Mouse (Mus musculus) heart, adult 2 months (tissue): Measurements from ENCODE around the gene Gadd45gip1. TPM values are rescaled to one million over a fixed set of nuclear protein-coding genes. Genes with fewer than 3 reads are reported as not detected.

Source experiments
- DNase-seq, 2 experiments: peaks; one replicate each; pipeline ENCODE4 v3.0.0; 2021
- H3K27ac ChIP-seq: fragments of 200-600 bp; 2 replicates; pipeline ENCODE4 v1.8.1; 2022
- H3K27me3 ChIP-seq: fragments of 200-500 bp; 2 replicates; pipeline ENCODE4 v1.6.1; 2012; ENCODE audit warnings: mild to moderate bottlenecking, low read length, inconsistent platforms, mixed read lengths; ENCODE audit not compliant: control insufficient read depth, insufficient read depth
- H3K36me3 ChIP-seq: fragments of 200-500 bp; 2 replicates; pipeline ENCODE4 v1.6.1; 2012; ENCODE audit warnings: low read length, inconsistent platforms; ENCODE audit not compliant: control insufficient read depth, insufficient read depth
- H3K4me1 ChIP-seq: fragments of 200-500 bp; 2 replicates; pipeline ENCODE4 v1.6.1; 2011; ENCODE audit warnings: low read length; ENCODE audit not compliant: control insufficient read depth, insufficient read depth
- H3K4me3 ChIP-seq: fragments of 200-600 bp; 2 replicates; pipeline ENCODE4 v1.8.1; 2022
- H3K79me2 ChIP-seq: fragments of 200-500 bp; replicated peaks from 2 replicates; pipeline ENCODE4 v1.6.1; 2012; ENCODE audit warnings: mild to moderate bottlenecking, inconsistent platforms, low read length, moderate library complexity, mixed read lengths; ENCODE audit not compliant: control insufficient read depth, insufficient read depth
- H3K9ac ChIP-seq: fragments of 200-500 bp; 2 replicates; pipeline ENCODE4 v1.6.1; 2012; ENCODE audit warnings: low read depth, mild to moderate bottlenecking, control low read depth, inconsistent platforms, low read length, mixed read lengths
- CTCF ChIP-seq: fragments of 200-600 bp; IDR thresholded peaks from 2 replicates; pipeline ENCODE4 v1.8.1; 2022; ENCODE audit warnings: antibody characterized with exemption, mild to moderate bottlenecking, moderate library complexity
- EP300 ChIP-seq: fragments of 200-500 bp; IDR thresholded peaks from 2 replicates; pipeline ENCODE4 v1.6.1; 2011; ENCODE audit warnings: low read depth, low read length, control low read depth; ENCODE audit not compliant: insufficient read depth
- POLR2A ChIP-seq: fragments of 200-500 bp; IDR thresholded peaks from 2 replicates; pipeline ENCODE4 v1.6.1; 2011; ENCODE audit warnings: mild to moderate bottlenecking, low read depth, low read length, control low read depth; ENCODE audit not compliant: insufficient read depth
- WGBS: fragments of 180-500 bp; shearing (Covaris S2); methylation state at CpG from one replicate; pipeline ENCODE4 v1.1.7; 2018; 5-methylcytosine and 5-hydroxymethylcytosine counted together
- intact Hi-C: fragments of 180-260 bp; cut with DNase I; formaldehyde crosslinking; loops from one replicate; pipeline ENCODE4 v1.15.1; 2025
- polyA plus RNA-seq: library from polyadenylated mRNA; depleted of rRNA; stranded (reverse); fragments of >200 nt; gene quantifications from 2 replicates; pipeline ENCODE4 v1.2.3, GENCODE M21; 2012
- total RNA-seq, 2 experiments: library from RNA; stranded (reverse); gene quantifications; 2 replicates each; pipeline ENCODE4 v1.2.3; 2021

Gene Gadd45gip1
- total and polyA plus RNA-seq, 3 experiments: 21.2 to 29.7 (median 27.4) TPM

DNA sequence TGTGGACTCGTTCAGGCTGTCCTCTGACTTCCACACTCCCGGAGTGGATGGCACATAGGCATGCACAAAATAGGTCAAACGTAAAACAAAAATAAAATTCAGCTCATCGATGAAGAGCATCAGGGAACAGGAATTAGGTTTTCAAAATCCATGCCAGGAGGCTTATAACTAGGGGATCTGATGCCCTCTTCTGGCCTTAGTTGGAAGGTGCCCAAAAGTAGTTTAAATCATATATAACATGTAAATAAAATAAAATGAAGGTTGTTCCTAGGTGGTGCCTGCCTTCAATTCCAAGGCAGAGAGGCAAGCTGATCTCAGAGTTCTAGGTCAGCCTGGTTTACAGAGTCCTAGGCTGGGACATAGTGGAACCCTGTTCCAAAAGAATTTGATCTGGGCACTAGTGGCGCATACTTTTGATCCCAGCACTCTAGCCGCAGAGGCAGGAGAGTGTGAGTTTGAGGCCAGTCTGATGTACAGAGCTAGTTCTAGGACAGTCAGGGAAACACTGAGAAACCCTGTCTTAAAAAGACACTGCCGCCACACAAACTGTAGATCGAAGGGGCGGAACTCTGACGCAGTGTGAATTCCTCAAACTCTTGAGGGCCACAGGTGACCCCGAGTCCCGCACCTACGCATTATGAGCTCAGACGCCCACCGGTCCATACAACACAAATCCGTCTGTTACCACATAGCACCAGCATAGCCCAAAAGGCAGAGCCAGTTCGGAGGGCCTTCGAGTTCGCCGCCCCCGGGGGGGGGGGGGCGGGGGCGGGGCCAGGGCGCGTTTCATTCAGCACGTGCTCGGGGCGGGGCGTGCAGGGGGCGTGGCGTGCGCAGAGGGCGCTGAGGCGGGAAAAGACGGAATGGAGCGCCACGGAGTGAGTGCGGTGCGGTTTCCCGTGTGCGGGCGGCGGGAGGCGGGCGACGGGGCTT is 40.3 kb downstream of the Gadd45gip1 start, which contains the start of gene Syce2:
Gene Syce2, plus strand, starts transcription at position 736 of the 933 bp plus-strand sequence.
- Histone ChIP-seq H3K4me1 (peaks cover 3% of the 10 kb centered on the region; the same call in 1 of the 2 replicates), H3K4me3 (peak within 1 kb of the TSS; percentile 50), H3K9ac (peak within 1 kb of the TSS; percentile 48), H3K36me3 (no peaks in the 10 kb centered on the region), H3K79me2 (no peaks in the 10 kb centered on the region), H3K27ac (no peak within 1 kb of the TSS), H3K27me3 (no peaks in the 10 kb centered on the region)
- intact Hi-C loops: no loop called here
- TF ChIP-seq POLR2A (no peak), CTCF (peak; percentile 50), EP300 (no peak)
- DNase-seq: peak; percentile 83 to 85
- WGBS: 12% methylated on average over 44 of the region's 46 CpGs

GRCm38 (mm10) chr8:84872309-84872965 is 41.1 kb downstream of the Gadd45gip1 start:
- Histone ChIP-seq H3K9ac (peak overlapping the region; percentile 48), H3K36me3 (no peaks in the 10 kb centered on the region), H3K27ac (no peak overlapping the region), H3K27me3 (no peaks in the 10 kb centered on the region), H3K79me2 (no peaks in the 10 kb centered on the region), H3K4me1 (peaks cover 3% of the 10 kb centered on the region; the same call in 1 of the 2 replicates), H3K4me3 (peak overlapping the region; percentile 50)
- TF ChIP-seq EP300: no peak
- TF ChIP-seq POLR2A: no peak
- no peak for TF ChIP-seq CTCF
- 3% methylated on average over 54 of the region's 54 CpGs for WGBS
- peak; percentile 29 to 34 for DNase-seq
- intact Hi-C loops: no loop called here

DNA sequence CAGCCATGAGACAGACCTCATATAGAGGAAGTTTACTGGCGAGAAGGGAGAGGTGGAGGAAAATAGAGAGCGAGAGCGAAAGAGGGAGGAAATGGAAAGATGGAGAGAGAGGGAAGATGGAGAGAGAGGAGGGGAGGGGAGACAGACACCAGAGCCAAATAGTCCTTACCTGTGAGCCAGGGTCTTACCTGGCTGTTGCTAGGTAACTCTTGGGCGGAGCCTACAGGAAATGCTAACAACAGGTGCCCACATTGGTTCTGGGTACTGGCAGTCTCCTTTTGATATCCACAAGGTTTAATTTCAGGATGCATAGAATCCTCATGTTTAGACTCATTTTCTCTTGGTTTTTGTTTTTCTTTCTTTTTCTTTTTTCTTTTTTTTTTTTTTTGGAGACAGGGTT is 41.7 kb downstream of the Gadd45gip1 start:
- TF ChIP-seq POLR2A (no peak), CTCF (no peak), EP300 (no peak)
- H3K27me3 ChIP-seq: no peaks in the 10 kb centered on the region
- H3K4me1 ChIP-seq: peaks cover 3% of the 10 kb centered on the region; the same call in 1 of the 2 replicates
- H3K27ac ChIP-seq: no peak overlapping the region
- no peak overlapping the region for H3K4me3 ChIP-seq
- H3K79me2 ChIP-seq: no peaks in the 10 kb centered on the region
- no peaks in the 10 kb centered on the region for H3K36me3 ChIP-seq
- intact Hi-C loops: no loop called here
- no peak overlapping the region for H3K9ac ChIP-seq
- WGBS: 82% methylated on average over 4 of the region's 4 CpGs
- no peak for DNase-seq

GRCm38 (mm10) chr8:84874339-84874738 is 43.0 kb downstream of the Gadd45gip1 start:
- H3K4me1 ChIP-seq: peaks cover 3% of the 10 kb centered on the region; the same call in 1 of the 2 replicates
- WGBS: 93% methylated on average over 3 of the region's 3 CpGs
- H3K27me3 ChIP-seq: no peaks in the 10 kb centered on the region
- no peaks in the 10 kb centered on the region for H3K36me3 ChIP-seq
- TF ChIP-seq POLR2A (no peak), CTCF (no peak), EP300 (no peak)
- no peak for DNase-seq
- intact Hi-C loops: no loop called here
- no peaks in the 10 kb centered on the region for H3K79me2 ChIP-seq
- no peak overlapping the region for H3K9ac ChIP-seq
- no peak overlapping the region for H3K27ac ChIP-seq
- no peak overlapping the region for H3K4me3 ChIP-seq

- Histone ChIP-seq H3K27me3 (no peaks in the 10 kb centered on the region), H3K9ac (no peak overlapping the region), H3K36me3 (no peaks in the 10 kb centered on the region), H3K27ac (no peak overlapping the region), H3K4me1 (no peaks in the 10 kb centered on the region), H3K4me3 (no peak overlapping the region), H3K79me2 (no peaks in the 10 kb centered on the region)
- intact Hi-C loops: no loop called here
- DNase-seq: no peak
- TF ChIP-seq POLR2A (no peak), CTCF (no peak), EP300 (no peak)
- WGBS: 74% methylated on average over 3 of the region's 3 CpGs
Measured at GRCm38 (mm10) chr8:84877297-84878035, 46.1 kb downstream of the Gadd45gip1 start.
